ENCODE assay signal across 34 mouse cellular contexts in the genomic region with DNA sequence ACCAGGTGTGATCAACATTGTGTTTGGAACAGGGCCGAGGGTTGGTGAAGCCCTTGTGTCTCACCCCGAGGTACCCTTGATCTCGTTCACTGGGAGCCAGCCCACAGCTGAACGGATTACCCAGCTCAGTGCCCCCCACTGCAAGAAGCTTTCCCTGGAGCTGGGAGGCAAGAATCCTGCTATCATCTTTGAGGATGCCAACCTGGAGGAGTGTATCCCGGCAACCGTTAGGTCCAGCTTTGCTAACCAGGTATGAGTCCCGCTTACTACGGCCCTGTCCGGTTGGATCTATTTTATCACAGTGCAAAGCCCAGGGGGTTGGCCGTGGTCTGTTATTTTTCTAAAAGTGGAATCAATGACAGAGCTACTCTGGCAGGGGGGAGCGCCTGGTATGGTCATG. TPM values are rescaled to one million over a fixed set of nuclear protein-coding genes. Genes with fewer than 3 reads are reported as not detected.
"Had no signal": no experiment of that assay in that cellular context is flagged by ENCODE, and none has a peak within 500 bp of the region (broad histone marks: within the 10 kb centered on the region; RNA-seq: fewer than 3 reads in every experiment).

No protein-coding gene starts in this region.

- H3K27me3 ChIP-seq: embryonic facial prominence, embryonic 12.5 days; embryonic facial prominence, embryonic 13.5 days; embryonic facial prominence, embryonic 15.5 days; forebrain, embryonic 12.5 days; forebrain, embryonic 13.5 days; forebrain, embryonic 15.5 days had no signal

- H3K4me1 ChIP-seq: embryonic facial prominence, embryonic 10.5 days; embryonic facial prominence, embryonic 12.5 days; embryonic facial prominence, embryonic 13.5 days; embryonic facial prominence, embryonic 15.5 days; forebrain, embryonic 10.5 days; forebrain, embryonic 12.5 days; forebrain, embryonic 13.5 days; forebrain, embryonic 15.5 days had no signal

- DNase-seq: cerebellum, adult 8-10 months; cerebellum, adult 9-10 months; cerebellum, adult 9-11 months; cerebellum, postnatal 10 days; cerebellum, postnatal 14 days; cerebellum, postnatal 25 days; cerebellum, postnatal 36 days; embryo, embryonic 11 days; forebrain, postnatal 0 days; gastrocnemius, adult 2 months; gastrocnemius, postnatal 10 days; gastrocnemius, postnatal 14 days; gastrocnemius, postnatal 25 days; gastrocnemius, postnatal 36 days; heart, adult 18-20 months; heart, adult 2 months had no signal

- H3K36me3 ChIP-seq: embryonic facial prominence, embryonic 10.5 days; embryonic facial prominence, embryonic 12.5 days; embryonic facial prominence, embryonic 13.5 days; embryonic facial prominence, embryonic 15.5 days; forebrain, embryonic 10.5 days; forebrain, embryonic 12.5 days; forebrain, embryonic 15.5 days had no signal

- H3K27ac ChIP-seq: embryonic facial prominence, embryonic 10.5 days; embryonic facial prominence, embryonic 12.5 days; embryonic facial prominence, embryonic 13.5 days; embryonic facial prominence, embryonic 15.5 days; forebrain, embryonic 10.5 days; forebrain, embryonic 12.5 days; forebrain, embryonic 13.5 days; forebrain, embryonic 15.5 days; gastrocnemius, adult 2 months; heart, adult 2 months had no signal

- H3K4me3 ChIP-seq: embryonic facial prominence, embryonic 10.5 days; embryonic facial prominence, embryonic 12.5 days; embryonic facial prominence, embryonic 13.5 days; embryonic facial prominence, embryonic 15.5 days; erythroblast, embryonic 14.5 days; forebrain, embryonic 10.5 days; forebrain, embryonic 12.5 days; forebrain, embryonic 13.5 days; forebrain, embryonic 15.5 days; gastrocnemius, adult 2 months; heart, adult 2 months had no signal

RNA-seq across cellular contexts. Expression of gene Aldh8a1, which starts 12.0 kb away (rescaled TPM):
- total RNA-seq: common myeloid progenitor, adult 5-6 weeks; gastrocnemius, adult 18-20 months; gastrocnemius, adult 2 months; gastrocnemius, postnatal 14 days; gastrocnemius, postnatal 25 days; gastrocnemius, postnatal 36 days; granulocyte monocyte progenitor cell, adult 5-6 weeks; heart, adult 18-20 months; heart, adult 2 months; heart, adult 8-10 months had no signal
- polyA plus RNA-seq: embryonic facial prominence, embryonic 11.5 days; embryonic facial prominence, embryonic 13.5 days; embryonic facial prominence, embryonic 14.5 days; embryonic facial prominence, embryonic 15.5 days; erythroblast, embryonic 14.5 days; forebrain, embryonic 10.5 days; forebrain, embryonic 11.5 days; forebrain, embryonic 12.5 days; forebrain, embryonic 14.5 days; forebrain, embryonic 15.5 days; forebrain, embryonic 16.5 days; forebrain, postnatal 0 days; heart, adult 2 months had no signal
